Mouse (Mus musculus): ENCODE results near the gene Erbb2.
A peak's percentile ranks its signal among the peaks of the same experiment; 100 is the strongest.

The Erbb2 gene

GRCm38 (mm10) chr11:98385638-98386585, 26.4 kb upstream of the Erbb2 start, which contains the start of gene Pnmt:
Gene Pnmt, plus strand, starts transcription at chr11:98386450.
- no peak for DNase-seq (ENCODE audit: low spot score in 2 of 2)

- no peak for DNase-seq (ENCODE audit: low spot score in 2 of 2)
Observed at GRCm38 (mm10) chr11:98386596-98386995, 25.7 kb upstream of the Erbb2 start.

- DNase-seq (ENCODE audit: low spot score in 2 of 2): no peak
Observed at GRCm38 (mm10) chr11:98387056-98387577, 25.2 kb upstream of the Erbb2 start.

GRCm38 (mm10) chr11:98388282-98388681, 24.0 kb upstream of the Erbb2 start:
- no peak for DNase-seq (ENCODE audit: low spot score in 2 of 2)

- no peak for DNase-seq (ENCODE audit: low spot score in 2 of 2)
Observed at GRCm38 (mm10) chr11:98389221-98389780, 23.0 kb upstream of the Erbb2 start.

GRCm38 (mm10) chr11:98390141-98390540, 22.1 kb upstream of the Erbb2 start:
- DNase-seq (ENCODE audit: low spot score in 2 of 2): no peak

- no peak for DNase-seq (ENCODE audit: low spot score in 2 of 2)
Observed at GRCm38 (mm10) chr11:98392034-98392433, 20.2 kb upstream of the Erbb2 start.

GRCm38 (mm10) chr11:98392645-98393044, 19.6 kb upstream of the Erbb2 start:
- no peak for DNase-seq (ENCODE audit: low spot score in 2 of 2)

GRCm38 (mm10) chr11:98393317-98393716, 19.0 kb upstream of the Erbb2 start:
- DNase-seq (ENCODE audit: low spot score in 2 of 2): no peak

- DNase-seq (ENCODE audit: low spot score in 2 of 2): no peak
Observed at GRCm38 (mm10) chr11:98394301-98394700, 18.0 kb upstream of the Erbb2 start.

- no peak for DNase-seq (ENCODE audit: low spot score in 2 of 2)
Observed at GRCm38 (mm10) chr11:98395041-98395440, 17.2 kb upstream of the Erbb2 start.

GRCm38 (mm10) chr11:98397946-98398345, 14.3 kb upstream of the Erbb2 start:
- no peak for DNase-seq (ENCODE audit: low spot score in 2 of 2)

- peak; percentile 74 to 87 for DNase-seq (ENCODE audit: low spot score in 2 of 2)
Observed at GRCm38 (mm10) chr11:98400161-98400726, 12.0 kb upstream of the Erbb2 start, which contains the start of gene Pgap3. Gene Pgap3, minus strand, starts transcription at chr11:98400490.

GRCm38 (mm10) chr11:98400816-98401215, 11.5 kb upstream of the Erbb2 start:
- DNase-seq (ENCODE audit: low spot score in 2 of 2): no peak

GRCm38 (mm10) chr11:98406621-98407020, 5.6 kb upstream of the Erbb2 start:
- DNase-seq (ENCODE audit: low spot score in 2 of 2): no peak

- no peak for DNase-seq (ENCODE audit: low spot score in 2 of 2)
Observed at GRCm38 (mm10) chr11:98408872-98409271, 3.4 kb upstream of the Erbb2 start.

GRCm38 (mm10) chr11:98409341-98409822, 2.9 kb upstream of the Erbb2 start:
- no peak for DNase-seq (ENCODE audit: low spot score in 2 of 2)

- DNase-seq (ENCODE audit: low spot score in 2 of 2): no peak
Observed at GRCm38 (mm10) chr11:98412797-98413301, 579 bp downstream of the Erbb2 start.

- no peak for DNase-seq (ENCODE audit: low spot score in 2 of 2)
Observed at GRCm38 (mm10) chr11:98413731-98414130, 1.5 kb downstream of the Erbb2 start.

GRCm38 (mm10) chr11:98414162-98414561, 1.9 kb downstream of the Erbb2 start:
- no peak for DNase-seq (ENCODE audit: low spot score in 2 of 2)

GRCm38 (mm10) chr11:98417074-98417473, 4.8 kb downstream of the Erbb2 start:
- no peak for DNase-seq (ENCODE audit: low spot score in 2 of 2)

GRCm38 (mm10) chr11:98418273-98418672, 6.0 kb downstream of the Erbb2 start:
- no peak for DNase-seq (ENCODE audit: low spot score in 2 of 2)
